Mouse (Mus musculus) gastrocnemius, postnatal 4 days (tissue): ENCODE results near the gene Ccdc157. TPM values are rescaled to one million over a fixed set of nuclear protein-coding genes. Genes with fewer than 3 reads are reported as not detected.
"Not testable (repeated sequence)": the region's sequence is repeated elsewhere in the genome, so short reads cannot be mapped to it uniquely, and the experiment has no call there.

Experiments
- DNase-seq, 2 experiments: peaks; one replicate each; pipeline ENCODE4 v3.0.0; 2021 to 2022; ENCODE audit warnings: low spot score in 2 of 2, mixed read lengths in 2 of 2
- long read RNA-seq, 2 experiments: library from polyadenylated mRNA; stranded (forward); transcript quantifications; one replicate each; pipeline ENCODE4 v2.0.0; 2021
- total RNA-seq, 2 experiments: library from RNA; stranded (reverse); gene quantifications; 2 replicates each; pipeline ENCODE4 v1.2.3; 2021

The Ccdc157 gene
- total RNA-seq, result 10 to 100 TPM in 1 of 2 experiments, 1 to 10 TPM in 1; 8.7 to 10.3 TPM
- long read RNA-seq, experiment 1, full-length matches to known transcripts, result 1 of 7 reads
- long read RNA-seq, experiment 1, partial matches to known transcripts, result 0 of 7 reads
- long read RNA-seq, experiment 1, other reads (novel, unspliced or antisense), result 6 of 7 reads
- long read RNA-seq, experiment 2, partial matches to known transcripts, result 1 of 11 reads
- long read RNA-seq, experiment 2, other reads (novel, unspliced or antisense), result 10 of 11 reads

GRCm38 (mm10) chr11:4159808-4160708 is at the start of gene Ccdc157, which contains the start of gene Sf3a1:
Ccdc157 (minus strand) TSS chr11:4160293.
Sf3a1 (plus strand) TSS chr11:4160350.
- DNase-seq, result peak; percentile 87 to 96

GRCm38 (mm10) chr11:4209556-4209955 is 49.5 kb upstream of the Ccdc157 start:
- DNase-seq, result no peak

GRCm38 (mm10) chr11:4207655-4208054 is 47.6 kb upstream of the Ccdc157 start:
- DNase-seq, result no peak

GRCm38 (mm10) chr11:4206563-4206962 is 46.5 kb upstream of the Ccdc157 start:
- no peak for DNase-seq

- DNase-seq, result no peak
These were observed 45.9 kb upstream of the Ccdc157 start for GRCm38 (mm10) chr11:4205951-4206350.

- no peak for DNase-seq
These were observed 45.1 kb upstream of the Ccdc157 start for GRCm38 (mm10) chr11:4205097-4205655.

- DNase-seq, result peak in 1 of 2 experiments; percentile 55
These were observed 43.6 kb upstream of the Ccdc157 start for GRCm38 (mm10) chr11:4203705-4204074.

GRCm38 (mm10) chr11:4202995-4203704 is 43.1 kb upstream of the Ccdc157 start:
- DNase-seq, result no peak

- DNase-seq, result no peak
These were observed 42.0 kb upstream of the Ccdc157 start for GRCm38 (mm10) chr11:4201981-4202700.

- no peak for DNase-seq
These were observed 37.6 kb upstream of the Ccdc157 start for GRCm38 (mm10) chr11:4197691-4198090.

GRCm38 (mm10) chr11:4196636-4197035 is 36.5 kb upstream of the Ccdc157 start:
- no peak for DNase-seq

- no peak for DNase-seq
These were observed 35.5 kb upstream of the Ccdc157 start for GRCm38 (mm10) chr11:4195597-4196031.

- no peak for DNase-seq
These were observed 33.3 kb upstream of the Ccdc157 start for GRCm38 (mm10) chr11:4193420-4193819.

GRCm38 (mm10) chr11:4192757-4193156 is 32.7 kb upstream of the Ccdc157 start:
- DNase-seq, result no peak

- no peak for DNase-seq
These were observed 30.6 kb upstream of the Ccdc157 start for GRCm38 (mm10) chr11:4190677-4191076.

- DNase-seq, result no peak
These were observed 29.1 kb upstream of the Ccdc157 start for GRCm38 (mm10) chr11:4189182-4189581.

GRCm38 (mm10) chr11:4187318-4187700 is 27.2 kb upstream of the Ccdc157 start:
- DNase-seq, result no peak

- peak; percentile 92 to 97 for DNase-seq
These were observed 26.6 kb upstream of the Ccdc157 start, which contains the start of gene Tbc1d10a for GRCm38 (mm10) chr11:4186486-4187317. Tbc1d10a (plus strand) TSS chr11:4186789.

- not testable (repeated sequence) for DNase-seq
These were observed 25.4 kb upstream of the Ccdc157 start for GRCm38 (mm10) chr11:4185480-4185879.
